In the genomic region with DNA sequence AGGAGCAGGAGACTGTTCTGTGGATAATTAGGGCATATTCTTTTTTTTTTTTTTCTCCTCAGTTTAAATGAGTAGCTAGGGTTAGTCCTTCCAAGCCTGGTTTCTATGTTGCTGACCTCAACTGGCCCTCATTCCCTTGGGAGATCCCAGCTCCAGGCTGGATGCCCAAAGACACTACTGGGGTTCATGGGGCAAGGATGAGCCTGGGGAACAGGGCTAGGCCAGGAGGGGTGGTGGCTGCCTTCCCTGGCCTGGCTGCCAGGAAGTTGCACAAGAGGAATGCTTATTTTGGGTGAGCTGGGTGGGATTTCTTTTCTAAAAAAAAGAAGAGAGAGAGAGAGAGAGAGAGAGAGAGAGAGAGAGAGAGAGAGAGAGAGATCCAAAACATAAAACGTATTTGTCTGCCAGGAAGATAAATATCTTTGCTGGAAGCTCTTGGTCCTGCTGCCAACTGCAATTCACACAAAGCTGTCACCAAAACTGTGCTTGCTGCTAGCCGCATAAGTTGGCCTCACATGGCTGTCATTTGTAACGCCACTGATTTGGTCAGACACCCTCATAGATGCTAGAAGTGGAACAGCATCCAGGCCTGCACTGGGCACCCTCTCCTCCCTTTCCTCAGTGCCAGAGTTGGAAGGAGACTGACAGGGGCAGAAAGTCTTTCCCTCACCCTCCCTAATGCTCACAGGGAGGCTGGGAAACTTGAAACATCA, we compare ENCODE assay signal across 12 mouse cellular contexts. TPM values are rescaled to one million over a fixed set of nuclear protein-coding genes. Genes with fewer than 3 reads are reported as not detected.
DNase-seq lines count a peak whose midpoint lies in the region; ATAC-seq and TF ChIP-seq lines count a peak whose summit lies in the region.
"Had no signal": no experiment of that assay in that cellular context is flagged by ENCODE, and none has a peak within 500 bp of the region (broad histone marks: within the 10 kb centered on the region; RNA-seq: fewer than 3 reads in every experiment).

No protein-coding gene starts in this region.

- intact Hi-C loops in heart, adult 2 months (cut with DNase I): no loop called here
- intact Hi-C loops in heart, postnatal 10 days (cut with DNase I): no loop called here

- no peaks in the 10 kb centered on the region for H3K9me3 ChIP-seq in hindbrain, embryonic 12.5 days (replicated peaks)
- H3K9me3 ChIP-seq: G1E; hindbrain, embryonic 13.5 days; limb, embryonic 12.5 days had no signal

- peaks cover 3% of the 10 kb centered on the region; the same call in 1 of the 2 replicates for H3K4me1 ChIP-seq in heart, adult 2 months (ENCODE audit: control insufficient read depth, insufficient read depth, low read length)
- peaks cover 10% of the 10 kb centered on the region for H3K4me1 ChIP-seq in hindbrain, embryonic 12.5 days

- H3K79me2 ChIP-seq in heart, adult 2 months (replicated peaks; ENCODE audit: control insufficient read depth, insufficient read depth, low read length): no peaks in the 10 kb centered on the region

- no peaks in the 10 kb centered on the region for H3K36me3 ChIP-seq in heart, adult 2 months (ENCODE audit: control insufficient read depth, insufficient read depth, low read length)
- no peaks in the 10 kb centered on the region for H3K36me3 ChIP-seq in hindbrain, embryonic 12.5 days
- H3K36me3 ChIP-seq: G1E; hindbrain, embryonic 13.5 days had no signal

- TF ChIP-seq EP300 in heart, adult 2 months (IDR thresholded peaks at IDR 0.05; ENCODE audit: insufficient read depth, low read depth, low read length): no peak

- DNase-seq in heart, adult 2 months: peak; percentile 53 to 59
- no peak for DNase-seq in heart, postnatal 10 days
- DNase-seq in 3134 (ENCODE audit: extremely low read depth, insufficient read length, low spot score) (peak; percentile 57), 3T3-L1 (ENCODE audit: low read depth, low spot score) (peak; percentile 45), MN1 (ENCODE audit: low spot score) (no peak)
- DNase-seq in fibroblast of lung, adult 2 months (ENCODE audit: low read depth): peak; percentile 27
- DNase-seq: thymus, postnatal 25 days had no signal

- no peaks in the 10 kb centered on the region for H3K27me3 ChIP-seq in heart, adult 2 months (ENCODE audit: control insufficient read depth, insufficient read depth, low read length)
- peaks cover 3% of the 10 kb centered on the region; the same call in 1 of the 2 replicates for H3K27me3 ChIP-seq in hindbrain, embryonic 12.5 days

- TF ChIP-seq POLR2A in heart, adult 2 months (IDR thresholded peaks at IDR 0.05; ENCODE audit: insufficient read depth, low read depth, low read length): no peak

- no peak overlapping the region for H3K4me3 ChIP-seq in heart, adult 2 months
- no peak overlapping the region for H3K4me3 ChIP-seq in hindbrain, embryonic 12.5 days
- H3K4me3 ChIP-seq: hindbrain, embryonic 13.5 days; limb, embryonic 12.5 days had no signal

- WGBS in heart, adult 2 months: 54% methylated on average over 3 of the region's 3 CpGs
- WGBS in hindbrain, embryonic 12.5 days: 72% methylated on average over 3 of the region's 3 CpGs

- no peak overlapping the region for H3K4me2 ChIP-seq in hindbrain, embryonic 12.5 days (replicated peaks)
- H3K4me2 ChIP-seq: hindbrain, embryonic 13.5 days; limb, embryonic 12.5 days had no signal

- TF ChIP-seq CTCF in heart, adult 2 months (IDR thresholded peaks at IDR 0.05): no peak

- no peak overlapping the region for H3K27ac ChIP-seq in heart, adult 2 months
- no peak overlapping the region for H3K27ac ChIP-seq in hindbrain, embryonic 12.5 days
- H3K27ac ChIP-seq: hindbrain, embryonic 13.5 days; limb, embryonic 12.5 days had no signal

- no peak overlapping the region for H3K9ac ChIP-seq in heart, adult 2 months (ENCODE audit: low read depth, low read length)
- H3K9ac ChIP-seq in hindbrain, embryonic 12.5 days: no peak overlapping the region
- H3K9ac ChIP-seq: hindbrain, embryonic 13.5 days; limb, embryonic 12.5 days had no signal

- ATAC-seq in hindbrain, embryonic 12.5 days (ENCODE audit: low FRiP score): no peak

RNA-seq across cellular contexts. Expression of a gene that starts 24.1 kb away (rescaled TPM):
- total RNA-seq in heart, adult 2 months (2021): under 1 TPM; 0.31 to 0.34 TPM
- 0.15 and 0.29 TPM in 2 replicates for polyA plus RNA-seq in heart, adult 2 months (2012; rRNA removed)
- under 1 TPM; 0.10 to 0.12 TPM for total RNA-seq in heart, postnatal 10 days (2021)
- polyA plus RNA-seq in hindbrain, embryonic 12.5 days (2016; fragmentation: Nextera tagmentation; extraction: Ambion mirVana): 5.4 and 6.7 TPM in 2 replicates
- total RNA-seq: common myeloid progenitor, adult 5-6 weeks had no signal
- polyA plus RNA-seq: G1E had no signal

Comparison
In these comparisons a context has a peak if more than half of its experiments do, and no peak if none do; other contexts are left out.
1. DNase-seq: peak in heart, adult 2 months (2 of 2), 3134 (single experiment), 3T3-L1 (single experiment) and fibroblast of lung, adult 2 months (single experiment); none in heart, postnatal 10 days (0 of 2) and MN1 (single experiment).